Mouse (Mus musculus): ENCODE data around the gene Dusp11. TPM values are rescaled to one million over a fixed set of nuclear protein-coding genes. Genes with fewer than 3 reads are reported as not detected.
A peak's percentile ranks its signal among the peaks of the same experiment; 100 is the strongest.
"Not testable (repeated sequence)": the region's sequence is repeated elsewhere in the genome, so short reads cannot be mapped to it uniquely, and the experiment has no call there.

Dusp11 gene
- total and polyA plus RNA-seq, 3 experiments: 26.0 to 41.8 (median 38.0) TPM

- H3K4me1 ChIP-seq (ENCODE audit: control insufficient read depth, insufficient read depth, low read length): peaks cover 2% of the 10 kb centered on the region; the same call in 1 of the 2 replicates
- peaks cover 6% of the 10 kb centered on the region; the same call in 1 of the 2 replicates for H3K36me3 ChIP-seq (ENCODE audit: control insufficient read depth, insufficient read depth, low read length)
- WGBS: 90% methylated on average over 3 of the region's 3 CpGs
- H3K4me3 ChIP-seq: no peak overlapping the region
- DNase-seq: no peak
- no peak overlapping the region for H3K9ac ChIP-seq (ENCODE audit: low read depth, low read length)
- no peaks in the 10 kb centered on the region for H3K27me3 ChIP-seq (ENCODE audit: control insufficient read depth, insufficient read depth, low read length)
- H3K27ac ChIP-seq: no peak overlapping the region
- intact Hi-C loops (cut with DNase I): loop anchor here (10.0 kb wide), 1 partner anchor 432 kb away; the partner anchor contains the start of gene Snrpg
- TF ChIP-seq EP300 (IDR thresholded peaks at IDR 0.05; ENCODE audit: insufficient read depth, low read depth, low read length) (no peak), POLR2A (IDR thresholded peaks at IDR 0.05; ENCODE audit: insufficient read depth, low read depth, low read length) (no peak), CTCF (IDR thresholded peaks at IDR 0.05) (no peak)
- no peaks in the 10 kb centered on the region for H3K79me2 ChIP-seq (replicated peaks; ENCODE audit: control insufficient read depth, insufficient read depth, low read length)
Measured at GRCm38 (mm10) chr6:85942469-85942868, 19.0 kb downstream of the Dusp11 start.

GRCm38 (mm10) chr6:85938701-85939100, 22.8 kb downstream of the Dusp11 start:
- 67% methylated on average over 10 of the region's 10 CpGs for WGBS
- DNase-seq: no peak
- intact Hi-C loops (cut with DNase I): no loop called here

DNA sequence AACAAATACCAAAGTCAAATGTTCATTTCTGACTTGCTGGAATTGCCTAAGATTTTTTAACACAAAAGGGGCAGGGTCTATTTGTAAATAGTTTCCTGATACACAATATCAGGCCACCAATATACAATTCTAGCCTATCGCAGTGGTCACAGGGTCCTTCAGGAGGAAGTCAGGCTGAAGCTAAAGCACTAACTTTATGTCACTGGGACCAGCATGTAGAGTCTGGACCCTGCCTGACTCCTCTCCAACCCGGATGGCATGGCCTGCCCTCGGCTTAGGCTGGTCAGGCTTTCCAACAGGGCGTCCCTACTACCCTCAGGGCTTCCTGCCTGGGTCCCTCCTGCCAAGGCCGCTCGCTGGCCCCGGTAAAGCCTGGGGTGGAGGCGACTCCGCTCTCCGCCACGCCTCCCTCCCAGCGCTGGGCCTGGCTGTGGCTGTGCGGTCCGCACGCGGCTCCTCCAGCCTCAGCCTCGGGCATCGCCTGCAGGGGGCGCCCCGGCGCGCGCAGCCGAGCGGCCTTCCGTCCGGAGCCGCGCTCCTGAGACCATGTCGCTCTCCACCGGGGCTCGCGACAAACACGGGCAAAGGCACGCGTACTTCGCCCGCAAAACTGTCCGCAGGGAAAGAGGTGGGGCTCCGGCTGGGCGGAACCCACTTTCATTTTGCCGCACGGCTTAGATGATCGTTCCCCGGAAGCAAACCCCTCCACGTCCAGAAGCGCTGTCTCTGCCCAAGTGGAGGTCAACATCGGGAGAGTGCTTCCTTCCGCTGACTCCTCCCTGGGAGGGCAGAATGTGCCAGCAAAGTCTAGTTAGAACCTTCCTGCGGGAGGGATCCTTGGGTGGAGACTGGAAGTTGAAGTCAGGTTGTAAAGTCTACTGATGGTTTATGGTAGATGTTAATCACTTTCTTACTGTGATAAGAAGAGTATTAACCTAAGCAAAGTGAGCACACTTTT, 24.7 kb downstream of the Dusp11 start:
- not testable (repeated sequence) for H3K4me1 ChIP-seq (ENCODE audit: control insufficient read depth, insufficient read depth, low read length); H3K79me2 ChIP-seq (replicated peaks; ENCODE audit: control insufficient read depth, insufficient read depth, low read length); H3K36me3 ChIP-seq (ENCODE audit: control insufficient read depth, insufficient read depth, low read length); H3K27me3 ChIP-seq (ENCODE audit: control insufficient read depth, insufficient read depth, low read length)
- DNase-seq: peak; percentile 91
- intact Hi-C loops (cut with DNase I): loop anchor here (1.0 to 2.0 kb wide), 3 partner anchors 25 to 73 kb away; partner anchors contain the start of gene Dusp11
- H3K9ac ChIP-seq (ENCODE audit: low read depth, low read length): peak overlapping the region; percentile 66
- 1% methylated on average over 50 of the region's 50 CpGs for WGBS
- peak overlapping the region; percentile 53 for H3K4me3 ChIP-seq
- peak overlapping the region; percentile 80 for H3K27ac ChIP-seq
- peak; percentile 45; the same call in 1 of the 2 replicates for TF ChIP-seq EP300 (IDR thresholded peaks at IDR 0.05; ENCODE audit: insufficient read depth, low read depth, low read length)
- peak; percentile 79 for TF ChIP-seq CTCF (IDR thresholded peaks at IDR 0.05)
- TF ChIP-seq POLR2A (IDR thresholded peaks at IDR 0.05; ENCODE audit: insufficient read depth, low read depth, low read length): peak; percentile 89

More at GRCm38 (mm10) chr6:85938701-85939100, 22.8 kb downstream of the Dusp11 start:
- H3K27ac ChIP-seq: no peak overlapping the region
- peaks cover 5% of the 10 kb centered on the region for H3K4me1 ChIP-seq (ENCODE audit: control insufficient read depth, insufficient read depth, low read length)
- H3K4me3 ChIP-seq: no peak overlapping the region
- H3K27me3 ChIP-seq (ENCODE audit: control insufficient read depth, insufficient read depth, low read length): no peaks in the 10 kb centered on the region
- no peak overlapping the region for H3K9ac ChIP-seq (ENCODE audit: low read depth, low read length)
- H3K79me2 ChIP-seq (replicated peaks; ENCODE audit: control insufficient read depth, insufficient read depth, low read length): no peaks in the 10 kb centered on the region
- no peak for TF ChIP-seq POLR2A (IDR thresholded peaks at IDR 0.05; ENCODE audit: insufficient read depth, low read depth, low read length)
- no peak for TF ChIP-seq EP300 (IDR thresholded peaks at IDR 0.05; ENCODE audit: insufficient read depth, low read depth, low read length)
- no peak for TF ChIP-seq CTCF (IDR thresholded peaks at IDR 0.05)
- H3K36me3 ChIP-seq (ENCODE audit: control insufficient read depth, insufficient read depth, low read length): no peaks in the 10 kb centered on the region

DNA sequence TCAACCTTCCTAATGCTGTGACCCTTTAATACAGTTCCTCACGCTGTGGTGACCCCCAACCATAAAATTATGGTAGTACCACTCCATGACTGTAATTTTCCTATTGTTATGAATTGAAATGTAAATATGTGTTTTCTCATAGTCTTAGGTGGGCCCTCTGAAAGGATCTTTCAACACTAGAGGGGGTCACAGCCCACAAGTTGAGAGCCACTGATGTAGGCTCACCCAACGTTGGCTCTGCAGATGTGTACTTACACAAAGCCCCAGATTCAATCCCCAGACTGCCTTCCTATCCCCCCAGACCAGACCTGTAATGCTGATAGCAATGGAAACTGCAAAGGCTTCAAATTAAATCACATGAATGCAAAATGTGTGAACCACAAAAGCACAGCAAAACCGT, 25.8 kb downstream of the Dusp11 start:
- DNase-seq: no peak
- intact Hi-C loops (cut with DNase I): loop anchor here (1.0 to 2.0 kb wide), 2 partner anchors 69 to 74 kb away; no protein-coding TSS in a partner anchor
- no peak overlapping the region for H3K4me3 ChIP-seq
- no peak for TF ChIP-seq EP300 (IDR thresholded peaks at IDR 0.05; ENCODE audit: insufficient read depth, low read depth, low read length)
- TF ChIP-seq CTCF (IDR thresholded peaks at IDR 0.05): no peak
- no peak for TF ChIP-seq POLR2A (IDR thresholded peaks at IDR 0.05; ENCODE audit: insufficient read depth, low read depth, low read length)
- no peaks in the 10 kb centered on the region for H3K27me3 ChIP-seq (ENCODE audit: control insufficient read depth, insufficient read depth, low read length)
- no peaks in the 10 kb centered on the region for H3K36me3 ChIP-seq (ENCODE audit: control insufficient read depth, insufficient read depth, low read length)
- WGBS: 70% methylated on average over 3 of the region's 3 CpGs
- no peaks in the 10 kb centered on the region for H3K79me2 ChIP-seq (replicated peaks; ENCODE audit: control insufficient read depth, insufficient read depth, low read length)
- H3K27ac ChIP-seq: no peak overlapping the region
- no peak overlapping the region for H3K9ac ChIP-seq (ENCODE audit: low read depth, low read length)
- peaks cover 5% of the 10 kb centered on the region for H3K4me1 ChIP-seq (ENCODE audit: control insufficient read depth, insufficient read depth, low read length)

DNA sequence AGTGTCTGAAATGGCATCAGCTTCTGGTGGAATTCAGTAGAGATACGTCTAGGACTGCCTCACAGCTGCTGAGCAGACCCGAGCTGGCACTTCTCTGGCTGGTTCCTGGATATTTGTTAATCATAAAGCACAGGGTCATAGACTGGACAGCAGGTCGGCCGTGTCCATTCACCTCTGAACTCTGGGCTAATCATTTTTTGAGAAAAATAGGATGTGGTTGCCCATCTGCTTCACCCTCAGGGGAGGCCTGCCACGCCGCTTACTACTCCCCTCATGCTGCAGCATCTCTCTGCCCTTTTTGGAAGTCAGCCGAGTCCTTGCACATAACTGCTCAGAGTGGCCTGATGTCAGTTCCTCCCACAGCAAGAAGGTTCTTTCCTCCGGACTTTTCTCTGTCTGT, 27.4 kb downstream of the Dusp11 start:
- no peak overlapping the region for H3K27ac ChIP-seq
- intact Hi-C loops (cut with DNase I): no loop called here
- no peaks in the 10 kb centered on the region for H3K27me3 ChIP-seq (ENCODE audit: control insufficient read depth, insufficient read depth, low read length)
- WGBS: 72% methylated on average over 8 of the region's 8 CpGs
- no peak for TF ChIP-seq POLR2A (IDR thresholded peaks at IDR 0.05; ENCODE audit: insufficient read depth, low read depth, low read length)
- no peak for TF ChIP-seq EP300 (IDR thresholded peaks at IDR 0.05; ENCODE audit: insufficient read depth, low read depth, low read length)
- no peak for TF ChIP-seq CTCF (IDR thresholded peaks at IDR 0.05)
- H3K79me2 ChIP-seq (replicated peaks; ENCODE audit: control insufficient read depth, insufficient read depth, low read length): no peaks in the 10 kb centered on the region
- H3K4me1 ChIP-seq (ENCODE audit: control insufficient read depth, insufficient read depth, low read length): peaks cover 5% of the 10 kb centered on the region
- H3K36me3 ChIP-seq (ENCODE audit: control insufficient read depth, insufficient read depth, low read length): no peaks in the 10 kb centered on the region
- no peak overlapping the region for H3K4me3 ChIP-seq
- DNase-seq: no peak
- no peak overlapping the region for H3K9ac ChIP-seq (ENCODE audit: low read depth, low read length)

GRCm38 (mm10) chr6:85929312-85929711, 32.2 kb downstream of the Dusp11 start:
- H3K4me3 ChIP-seq: no peak overlapping the region
- H3K79me2 ChIP-seq (replicated peaks; ENCODE audit: control insufficient read depth, insufficient read depth, low read length): no peaks in the 10 kb centered on the region
- 72% methylated on average over 1 of the region's 1 CpGs for WGBS
- no peak for DNase-seq
- H3K27ac ChIP-seq: no peak overlapping the region
- no peak for TF ChIP-seq EP300 (IDR thresholded peaks at IDR 0.05; ENCODE audit: insufficient read depth, low read depth, low read length)
- no peak for TF ChIP-seq POLR2A (IDR thresholded peaks at IDR 0.05; ENCODE audit: insufficient read depth, low read depth, low read length)
- TF ChIP-seq CTCF (IDR thresholded peaks at IDR 0.05): no peak
- intact Hi-C loops (cut with DNase I): no loop called here
- H3K27me3 ChIP-seq (ENCODE audit: control insufficient read depth, insufficient read depth, low read length): no peaks in the 10 kb centered on the region
- H3K4me1 ChIP-seq (ENCODE audit: control insufficient read depth, insufficient read depth, low read length): no peaks in the 10 kb centered on the region
- H3K9ac ChIP-seq (ENCODE audit: low read depth, low read length): no peak overlapping the region
- H3K36me3 ChIP-seq (ENCODE audit: control insufficient read depth, insufficient read depth, low read length): no peaks in the 10 kb centered on the region; the same call in 1 of the 2 replicates
